In genomic region chr2:172354761-172355160, GRCm38 (mm10) we compare ENCODE assay signal across 25 mouse cellular contexts. TPM values are rescaled to one million over a fixed set of nuclear protein-coding genes. Genes with fewer than 3 reads are reported as not detected.
DNase-seq lines count a peak whose midpoint lies in the region; ATAC-seq lines count a peak whose summit lies in the region.
"Had no signal": no experiment of that assay in that cellular context is flagged by ENCODE, and none has a peak within 500 bp of the region (broad histone marks: within the 10 kb centered on the region; RNA-seq: fewer than 3 reads in every experiment).

No protein-coding gene starts in this region.

- 90% methylated on average over 9 of the region's 9 CpGs for WGBS in liver, embryonic 13.5 days (ENCODE audit: insufficient replicate concordance)
- 90% methylated on average over 9 of the region's 9 CpGs for WGBS in liver, embryonic 11.5 days
- 41% methylated on average over 9 of the region's 9 CpGs for whole genome bisulfite sequencing in forebrain, embryonic 14.5 days
- 48% methylated on average over 9 of the region's 9 CpGs for WGBS in midbrain, embryonic 16.5 days
- 76% methylated on average over 9 of the region's 9 CpGs for WGBS in kidney, embryonic 15.5 days

- peaks cover 98% of the 10 kb centered on the region for H3K36me3 ChIP-seq in liver, embryonic 13.5 days
- peaks cover 49% of the 10 kb centered on the region for H3K36me3 ChIP-seq in liver, embryonic 11.5 days (ENCODE audit: control insufficient read depth, insufficient read depth, low read length)
- peaks cover 52% of the 10 kb centered on the region for H3K36me3 ChIP-seq in forebrain, embryonic 14.5 days (ENCODE audit: control insufficient read depth, insufficient read depth, low read length)
- 0 out of 2 replicates have a peak, but pooled peaks cover 4% of the 10 kb centered on the region for H3K36me3 ChIP-seq in midbrain, embryonic 16.5 days (ENCODE audit: control insufficient read depth, insufficient read depth, low read length)
- H3K36me3 ChIP-seq in kidney, embryonic 15.5 days = peaks cover 63% of the 10 kb centered on the region

- H3K4me3 ChIP-seq in liver, embryonic 13.5 days (replicated peaks) = no peak overlapping the region
- no peak overlapping the region for H3K4me3 ChIP-seq in liver, embryonic 11.5 days (ENCODE audit: low read depth, low read length)
- no peak overlapping the region for H3K4me3 ChIP-seq in forebrain, embryonic 14.5 days (ENCODE audit: low read depth, low read length)
- no peak overlapping the region for H3K4me3 ChIP-seq in midbrain, embryonic 16.5 days (ENCODE audit: low read depth, low read length)
- no peak overlapping the region for H3K4me3 ChIP-seq in kidney, embryonic 15.5 days (replicated peaks)
- H3K4me3 ChIP-seq: embryonic facial prominence, embryonic 10.5 days; heart, embryonic 13.5 days; hindbrain, embryonic 13.5 days; stomach, embryonic 15.5 days had no signal

- H3K27me3 ChIP-seq in liver, embryonic 13.5 days = no peaks in the 10 kb centered on the region
- no peaks in the 10 kb centered on the region for H3K27me3 ChIP-seq in liver, embryonic 11.5 days (replicated peaks; ENCODE audit: control insufficient read depth, insufficient read depth, low read length)
- no peaks in the 10 kb centered on the region for H3K27me3 ChIP-seq in forebrain, embryonic 14.5 days (replicated peaks; ENCODE audit: control insufficient read depth, insufficient read depth, low read length)
- no peaks in the 10 kb centered on the region for H3K27me3 ChIP-seq in midbrain, embryonic 16.5 days (ENCODE audit: control insufficient read depth, insufficient read depth, low read depth, low read length)
- H3K27me3 ChIP-seq in kidney, embryonic 15.5 days = no peaks in the 10 kb centered on the region
- H3K27me3 ChIP-seq: heart, embryonic 13.5 days; hindbrain, embryonic 13.5 days; stomach, embryonic 15.5 days had no signal

- H3K4me1 ChIP-seq in liver, embryonic 13.5 days (replicated peaks) = peaks cover 36% of the 10 kb centered on the region
- H3K4me1 ChIP-seq in liver, embryonic 11.5 days (replicated peaks; ENCODE audit: control insufficient read depth, insufficient read depth, low read length) = peaks cover 17% of the 10 kb centered on the region
- H3K4me1 ChIP-seq in forebrain, embryonic 14.5 days (ENCODE audit: control insufficient read depth, insufficient read depth, low read length) = peaks cover 27% of the 10 kb centered on the region
- peaks cover 12% of the 10 kb centered on the region for H3K4me1 ChIP-seq in midbrain, embryonic 16.5 days (ENCODE audit: control insufficient read depth, insufficient read depth, low read length)
- H3K4me1 ChIP-seq in kidney, embryonic 15.5 days = peaks cover 4% of the 10 kb centered on the region; the same call in 1 of the 2 replicates
- H3K4me1 ChIP-seq: stomach, embryonic 15.5 days had no signal

- no peaks in the 10 kb centered on the region for H3K9me3 ChIP-seq in liver, embryonic 13.5 days (replicated peaks)
- no peaks in the 10 kb centered on the region for H3K9me3 ChIP-seq in liver, embryonic 11.5 days (ENCODE audit: control insufficient read depth, low read length)
- H3K9me3 ChIP-seq in forebrain, embryonic 14.5 days (replicated peaks; ENCODE audit: control insufficient read depth, low read length) = no peaks in the 10 kb centered on the region
- H3K9me3 ChIP-seq in midbrain, embryonic 16.5 days (replicated peaks; ENCODE audit: control insufficient read depth, low read length, poor library complexity, severe bottlenecking) = no peaks in the 10 kb centered on the region
- H3K9me3 ChIP-seq in kidney, embryonic 15.5 days (replicated peaks) = no peaks in the 10 kb centered on the region
- H3K9me3 ChIP-seq: embryonic facial prominence, embryonic 10.5 days; heart, embryonic 13.5 days; hindbrain, embryonic 13.5 days; stomach, embryonic 15.5 days had no signal

- no peak for ATAC-seq in liver, embryonic 13.5 days (ENCODE audit: low read depth)
- ATAC-seq in liver, embryonic 11.5 days (replicated peaks; ENCODE audit: low FRiP score) = no peak
- ATAC-seq in forebrain, embryonic 14.5 days = 0 out of 2 replicates have a peak, but pooled peaks have one; percentile 14
- ATAC-seq in midbrain, embryonic 16.5 days = peak; percentile 30; the same call in 1 of the 2 replicates
- ATAC-seq in kidney, embryonic 15.5 days (replicated peaks; ENCODE audit: low FRiP score) = no peak

- peak overlapping the region; percentile 51; the same call in 1 of the 2 replicates for H3K27ac ChIP-seq in liver, embryonic 13.5 days
- H3K27ac ChIP-seq in liver, embryonic 11.5 days (ENCODE audit: low read depth, low read length) = no peak overlapping the region
- peak overlapping the region; percentile 45; the same call in 1 of the 2 replicates for H3K27ac ChIP-seq in forebrain, embryonic 14.5 days (ENCODE audit: low read depth, low read length)
- peak overlapping the region; percentile 71 for H3K27ac ChIP-seq in midbrain, embryonic 16.5 days (ENCODE audit: low read length)
- H3K27ac ChIP-seq in kidney, embryonic 15.5 days = no peak overlapping the region
- H3K27ac ChIP-seq: embryonic facial prominence, embryonic 10.5 days; heart, embryonic 13.5 days; liver, embryonic 14.5 days; macrophage; stomach, embryonic 15.5 days had no signal

- H3K4me2 ChIP-seq in liver, embryonic 13.5 days = no peak overlapping the region
- no peak overlapping the region for H3K4me2 ChIP-seq in liver, embryonic 11.5 days
- H3K4me2 ChIP-seq in forebrain, embryonic 14.5 days (ENCODE audit: low read length) = no peak overlapping the region
- H3K4me2 ChIP-seq in midbrain, embryonic 16.5 days (ENCODE audit: low read length) = no peak overlapping the region
- H3K4me2 ChIP-seq in kidney, embryonic 15.5 days = no peak overlapping the region
- H3K4me2 ChIP-seq: heart, embryonic 13.5 days; hindbrain, embryonic 13.5 days; stomach, embryonic 15.5 days had no signal

- no peak for DNase-seq in liver, embryonic 13.5 days
- no peak for DNase-seq in liver, embryonic 11.5 days (ENCODE audit: low spot score)
- peak; percentile 36 for DNase-seq in brain, adult 2 months (ENCODE audit: low read depth, low spot score)
- peak; percentile 52 for DNase-seq in forebrain, embryonic 14.5 days (ENCODE audit: low spot score)
- DNase-seq in adipocyte (ENCODE audit: low spot score) = no peak
- DNase-seq in c-Kit-positive CD71-positive TER-119-positive erythroid progenitor cells, embryonic 14.5 days (ENCODE audit: low spot score) = no peak
- DNase-seq: adrenal gland, postnatal 14 days; cerebellum, adult 11 months; cerebellum, adult 9-11 months; gastrocnemius, postnatal 25 days; heart, adult 18-20 months; heart, postnatal 14 days; kidney, adult 2 months; kidney, postnatal 10 days; right cerebral cortex, adult 18-20 months; right cerebral cortex, postnatal 4 days; thymus, postnatal 25 days had no signal

- H3K9ac ChIP-seq in liver, embryonic 13.5 days = no peak overlapping the region
- H3K9ac ChIP-seq in liver, embryonic 11.5 days (ENCODE audit: low read depth, low read length) = no peak overlapping the region
- no peak overlapping the region for H3K9ac ChIP-seq in forebrain, embryonic 14.5 days (ENCODE audit: low read length)
- no peak overlapping the region for H3K9ac ChIP-seq in midbrain, embryonic 16.5 days (ENCODE audit: low read depth, low read length)
- H3K9ac ChIP-seq in kidney, embryonic 15.5 days = no peak overlapping the region
- H3K9ac ChIP-seq: heart, embryonic 13.5 days; hindbrain, embryonic 13.5 days; liver, embryonic 14.5 days; stomach, embryonic 15.5 days had no signal

RNA-seq across cellular contexts. Expression of gene Fam210b, which starts 9.4 kb away (rescaled TPM):
- polyA plus RNA-seq in liver, embryonic 13.5 days (2015; fragmentation: Nextera tagmentation; extraction: Ambion mirVana) = 131 and 149 TPM in 2 replicates
- polyA plus RNA-seq in liver, embryonic 11.5 days (2014; fragmentation: Nextera tagmentation; extraction: Ambion mirVana) = 56.2 and 63.7 TPM in 2 replicates
- polyA plus RNA-seq in forebrain, embryonic 14.5 days (2014; fragmentation: Nextera tagmentation; extraction: Ambion mirVana) = 51.5 and 53.1 TPM in 2 replicates
- polyA plus RNA-seq in midbrain, embryonic 16.5 days (2015; fragmentation: Nextera tagmentation; extraction: Ambion mirVana) = 21.2 and 24.0 TPM in 2 replicates
- polyA plus RNA-seq in kidney, embryonic 15.5 days (2015; fragmentation: Nextera tagmentation; extraction: Ambion mirVana) = 10.4 and 11.9 TPM in 2 replicates

RNA-seq across cellular contexts. Expression of gene Aurka, which starts 15.6 kb away (rescaled TPM):
- polyA plus RNA-seq in liver, embryonic 13.5 days (2015; fragmentation: Nextera tagmentation; extraction: Ambion mirVana) = 142 and 172 TPM in 2 replicates
- polyA plus RNA-seq in liver, embryonic 11.5 days (2014; fragmentation: Nextera tagmentation; extraction: Ambion mirVana) = 190 and 215 TPM in 2 replicates
- polyA plus RNA-seq in forebrain, embryonic 14.5 days (2014; fragmentation: Nextera tagmentation; extraction: Ambion mirVana) = 61.8 and 74.2 TPM in 2 replicates
- polyA plus RNA-seq in midbrain, embryonic 16.5 days (2015; fragmentation: Nextera tagmentation; extraction: Ambion mirVana) = 10.4 and 12.5 TPM in 2 replicates
- 112 TPM in 2 replicates for polyA plus RNA-seq in kidney, embryonic 15.5 days (2015; fragmentation: Nextera tagmentation; extraction: Ambion mirVana)

RNA-seq across cellular contexts. Expression of gene Cstf1, which starts 15.7 kb away (rescaled TPM):
- 25.0 and 31.4 TPM in 2 replicates for polyA plus RNA-seq in liver, embryonic 13.5 days (2015; fragmentation: Nextera tagmentation; extraction: Ambion mirVana)
- 50.5 and 57.8 TPM in 2 replicates for polyA plus RNA-seq in liver, embryonic 11.5 days (2014; fragmentation: Nextera tagmentation; extraction: Ambion mirVana)
- polyA plus RNA-seq in forebrain, embryonic 14.5 days (2014; fragmentation: Nextera tagmentation; extraction: Ambion mirVana) = 37.8 and 38.6 TPM in 2 replicates
- 23.4 and 25.2 TPM in 2 replicates for polyA plus RNA-seq in midbrain, embryonic 16.5 days (2015; fragmentation: Nextera tagmentation; extraction: Ambion mirVana)
- polyA plus RNA-seq in kidney, embryonic 15.5 days (2015; fragmentation: Nextera tagmentation; extraction: Ambion mirVana) = 40.3 and 42.7 TPM in 2 replicates

RNA-seq across cellular contexts. Expression of gene Cass4, which starts 38.8 kb away (rescaled TPM):
- 0.61 and 0.78 TPM in 2 replicates for polyA plus RNA-seq in liver, embryonic 13.5 days (2015; fragmentation: Nextera tagmentation; extraction: Ambion mirVana)
- polyA plus RNA-seq in liver, embryonic 11.5 days (2014; fragmentation: Nextera tagmentation; extraction: Ambion mirVana) = 1.1 and 1.5 TPM in 2 replicates
- polyA plus RNA-seq in forebrain, embryonic 14.5 days (2014; fragmentation: Nextera tagmentation; extraction: Ambion mirVana) = 0.10 and 0.28 TPM in 2 replicates
- 0.11 and 0.16 TPM in 2 replicates for polyA plus RNA-seq in midbrain, embryonic 16.5 days (2015; fragmentation: Nextera tagmentation; extraction: Ambion mirVana)
- 0.15 and 0.29 TPM in 2 replicates for polyA plus RNA-seq in kidney, embryonic 15.5 days (2015; fragmentation: Nextera tagmentation; extraction: Ambion mirVana)

Comparison
In these comparisons a context has a peak if more than half of its experiments do, and no peak if none do; other contexts are left out.
1. H3K27ac ChIP-seq: peak in liver, embryonic 13.5 days (single experiment), forebrain, embryonic 14.5 days (single experiment) and midbrain, embryonic 16.5 days (single experiment); none in liver, embryonic 11.5 days (single experiment) and kidney, embryonic 15.5 days (single experiment).
2. ATAC-seq: peak in forebrain, embryonic 14.5 days (single experiment) and midbrain, embryonic 16.5 days (single experiment); none in liver, embryonic 13.5 days (single experiment), liver, embryonic 11.5 days (single experiment) and kidney, embryonic 15.5 days (single experiment).
3. DNase-seq: peak in brain, adult 2 months (single experiment) and forebrain, embryonic 14.5 days (single experiment); none in liver, embryonic 13.5 days (single experiment), liver, embryonic 11.5 days (single experiment), adipocyte (single experiment) and c-Kit-positive CD71-positive TER-119-positive erythroid progenitor cells, embryonic 14.5 days (single experiment).